Mouse (Mus musculus): ENCODE measurements around the gene Eomes.

Eomes gene

DNA sequence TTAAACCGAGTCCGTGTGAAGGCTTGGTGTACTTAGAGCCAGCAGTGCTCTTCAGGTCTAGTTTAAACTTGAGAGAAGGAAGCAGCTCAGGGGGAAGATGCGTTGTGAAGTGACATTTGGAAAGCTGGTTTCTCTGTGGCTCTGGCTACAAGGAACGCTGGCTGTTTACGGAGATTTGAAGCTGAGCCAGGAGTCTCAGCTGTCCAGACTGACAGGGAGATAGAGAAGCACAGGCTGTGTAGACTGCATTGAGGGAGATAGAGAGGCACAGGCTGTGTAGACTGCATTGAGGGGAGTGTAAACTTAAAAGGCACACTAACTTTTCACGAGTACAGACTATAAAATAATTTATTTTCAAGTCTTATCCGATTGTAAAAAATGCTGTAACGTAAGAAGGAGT is 42.0 kb downstream of the Eomes start:
- DNase-seq (ENCODE audit: low read depth): no peak

DNA sequence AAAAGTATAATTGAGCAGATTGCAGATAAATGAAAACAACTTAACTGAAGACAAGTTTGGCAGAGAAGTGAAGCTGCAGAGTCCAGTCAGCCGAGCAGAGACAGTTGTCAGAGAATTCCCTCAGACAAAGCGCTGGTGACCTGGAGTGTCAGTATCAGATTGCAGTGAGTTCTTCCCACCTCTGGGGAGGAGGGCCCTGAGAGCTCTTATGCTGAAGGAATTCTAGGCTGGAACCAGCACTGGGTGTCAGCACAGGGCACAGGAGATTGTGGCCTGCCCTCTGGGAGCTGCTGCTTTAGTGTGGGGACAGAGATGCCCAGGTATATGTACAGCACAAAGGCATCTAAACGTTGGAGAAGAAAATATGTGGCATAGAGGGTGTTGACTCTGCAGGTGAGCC is 42.8 kb downstream of the Eomes start:
- no peak for DNase-seq (ENCODE audit: low read depth)

DNA sequence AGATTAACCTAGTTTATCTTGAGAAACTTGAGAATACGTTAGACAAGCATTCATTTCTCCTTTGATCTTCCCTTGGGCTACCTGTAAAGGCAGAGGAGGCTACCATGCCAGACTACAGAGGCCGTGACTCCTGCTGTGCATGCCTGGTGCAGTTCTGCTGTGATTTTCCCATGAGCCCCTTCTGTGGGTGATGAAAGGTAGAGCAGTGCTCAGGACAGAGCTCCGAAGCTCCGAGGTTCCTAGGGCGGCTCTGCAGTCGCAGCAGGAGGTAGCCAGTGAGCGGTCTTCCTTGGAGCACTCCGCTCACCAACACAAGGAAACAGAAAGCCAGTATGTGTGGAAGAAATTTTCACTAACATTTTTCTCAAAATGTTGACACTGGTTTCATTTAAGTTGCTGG is 43.6 kb downstream of the Eomes start:
- no peak for DNase-seq (ENCODE audit: low read depth)

- no peak for DNase-seq (ENCODE audit: low read depth)
These were observed 45.7 kb downstream of the Eomes start for GRCm38 (mm10) chr9:118523738-118524137.

GRCm38 (mm10) chr9:118527056-118527455 is 49.0 kb downstream of the Eomes start:
- no peak for DNase-seq (ENCODE audit: low read depth)

DNA sequence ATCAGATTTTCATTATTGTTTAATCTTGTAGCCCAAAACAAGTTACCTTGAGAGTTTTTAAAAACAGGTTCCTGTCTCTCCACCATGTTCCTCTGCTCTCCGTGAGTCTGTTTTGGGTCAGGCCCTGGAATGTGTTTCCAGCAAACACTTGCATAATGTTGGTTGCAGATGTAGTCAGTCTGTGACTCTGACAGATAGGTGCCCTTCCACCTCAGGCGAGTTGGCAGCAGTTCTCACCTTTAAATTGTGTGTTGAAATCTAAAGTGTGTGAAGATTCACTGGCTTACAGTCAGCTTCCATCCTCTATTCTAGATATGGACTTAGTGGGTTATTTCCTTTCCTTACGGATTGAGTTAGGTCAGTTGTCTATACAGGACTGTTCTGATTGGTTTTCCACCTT is 51.8 kb downstream of the Eomes start:
- DNase-seq (ENCODE audit: low read depth): no peak

DNA sequence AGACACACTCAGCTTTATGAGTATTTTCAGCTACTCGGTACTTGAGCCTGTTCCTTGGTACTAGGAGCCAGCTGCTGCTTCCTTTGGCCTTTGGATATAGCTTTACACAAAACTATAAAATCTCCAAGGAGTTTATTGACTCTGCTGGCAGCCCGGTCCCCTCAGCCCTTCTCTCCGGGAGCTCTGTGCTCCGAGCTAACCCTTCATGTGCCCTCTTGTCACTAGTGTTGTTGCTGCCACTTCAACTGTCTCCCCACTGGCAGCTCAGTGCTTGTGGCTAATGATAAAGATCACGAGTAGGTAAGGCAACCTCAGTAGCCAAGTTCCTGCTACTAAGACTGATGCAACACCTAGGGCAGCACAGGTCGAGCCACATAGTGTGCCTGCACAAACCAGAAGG is 52.7 kb downstream of the Eomes start:
- DNase-seq (ENCODE audit: low read depth): no peak

DNA sequence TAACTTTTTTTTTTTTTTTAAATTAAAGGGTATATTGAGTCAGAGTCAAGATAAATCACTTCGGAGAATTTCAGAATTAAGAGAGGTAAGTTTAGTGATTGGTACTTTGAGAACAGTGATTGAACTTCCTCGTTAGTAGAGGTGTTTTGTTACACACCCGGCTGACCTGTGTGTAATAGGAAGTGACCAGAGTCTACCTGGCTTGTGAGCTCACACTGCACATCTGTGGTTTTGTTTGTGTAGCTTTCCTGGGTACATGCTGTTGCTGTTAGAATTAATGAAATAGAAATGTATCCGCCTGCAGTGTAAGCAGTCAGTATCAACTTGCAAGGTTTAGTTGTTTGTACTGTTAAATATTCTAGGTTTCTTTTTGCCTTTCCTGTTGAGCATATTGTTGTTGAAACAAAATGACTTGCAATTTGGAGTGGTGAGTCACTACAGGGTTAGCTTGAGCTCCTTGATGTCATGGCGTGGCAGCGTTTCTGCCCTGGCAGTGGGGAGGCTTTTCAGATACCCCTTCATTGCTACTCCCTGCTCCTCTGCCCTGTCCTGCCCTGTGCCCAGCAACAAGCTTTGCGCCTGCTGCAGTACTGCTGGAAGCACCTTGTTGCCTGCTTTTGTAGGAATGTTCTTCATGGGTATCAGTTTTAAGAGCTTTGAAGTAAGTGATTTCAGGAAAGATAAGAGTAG is 54.6 kb downstream of the Eomes start:
- no peak for DNase-seq (ENCODE audit: low read depth)

All from c-Kit-positive CD71-positive TER-119-negative erythroid progenitor cells, embryonic 14.5 days (primary cell).